Mouse (Mus musculus): ENCODE data around the gene Clec4g.
A peak's percentile ranks its signal among the peaks of the same experiment; 100 is the strongest.
"Not testable (repeated sequence)": the region's sequence is repeated elsewhere in the genome, so short reads cannot be mapped to it uniquely, and the experiment has no call there.

Gene Clec4g

GRCm38 (mm10) chr8:3720551-3720950 lies at the start of gene Clec4g:
Gene Clec4g (minus strand): TSS chr8:3720651.
- DNase-seq (ENCODE audit: low spot score in 2 of 2): no peak

GRCm38 (mm10) chr8:3768641-3769040 lies 48.2 kb upstream of the Clec4g start:
- DNase-seq (ENCODE audit: low spot score in 2 of 2): not testable (repeated sequence)

GRCm38 (mm10) chr8:3754261-3754850 lies 33.9 kb upstream of the Clec4g start:
- DNase-seq (ENCODE audit: low spot score in 2 of 2): peak; percentile 3 to 40

GRCm38 (mm10) chr8:3748761-3749160 lies 28.3 kb upstream of the Clec4g start, which contains the start of gene Cd209a:
Gene Cd209a (minus strand): TSS chr8:3748984.
- DNase-seq (ENCODE audit: low spot score in 2 of 2): no peak

- DNase-seq (ENCODE audit: low spot score in 2 of 2): no peak
Measured at GRCm38 (mm10) chr8:3736947-3737346, 16.5 kb upstream of the Clec4g start.

GRCm38 (mm10) chr8:3735599-3735998 lies 15.1 kb upstream of the Clec4g start:
- DNase-seq (ENCODE audit: low spot score in 2 of 2): no peak

- no peak for DNase-seq (ENCODE audit: low spot score in 2 of 2)
Measured at GRCm38 (mm10) chr8:3734084-3734483, 13.6 kb upstream of the Clec4g start.

GRCm38 (mm10) chr8:3721041-3721440 lies 590 bp upstream of the Clec4g start:
- DNase-seq (ENCODE audit: low spot score in 2 of 2): no peak

GRCm38 (mm10) chr8:3718559-3718958 lies 1.9 kb downstream of the Clec4g start:
- DNase-seq (ENCODE audit: low spot score in 2 of 2): peak; percentile 37 to 76

GRCm38 (mm10) chr8:3717321-3717954 lies 3.0 kb downstream of the Clec4g start:
- no peak for DNase-seq (ENCODE audit: low spot score in 2 of 2)

- DNase-seq (ENCODE audit: low spot score in 2 of 2): peak in 1 of 2 experiments; percentile 37
Measured at GRCm38 (mm10) chr8:3711646-3712045, 8.8 kb downstream of the Clec4g start.

GRCm38 (mm10) chr8:3710312-3710711 lies 10.1 kb downstream of the Clec4g start:
- no peak for DNase-seq (ENCODE audit: low spot score in 2 of 2)

- DNase-seq (ENCODE audit: low spot score in 2 of 2): no peak
Measured at GRCm38 (mm10) chr8:3707611-3708010, 12.8 kb downstream of the Clec4g start.

- no peak for DNase-seq (ENCODE audit: low spot score in 2 of 2)
Measured at GRCm38 (mm10) chr8:3705711-3706110, 14.7 kb downstream of the Clec4g start.

- no peak for DNase-seq (ENCODE audit: low spot score in 2 of 2)
Measured at GRCm38 (mm10) chr8:3701491-3701890, 19.0 kb downstream of the Clec4g start.

- peak in 1 of 2 experiments; percentile 58 for DNase-seq (ENCODE audit: low spot score in 2 of 2)
Measured at GRCm38 (mm10) chr8:3694121-3694520, 26.3 kb downstream of the Clec4g start, which contains the start of gene Fcer2a. Gene Fcer2a (minus strand): TSS chr8:3694175.

GRCm38 (mm10) chr8:3690774-3691173 lies 29.7 kb downstream of the Clec4g start:
- DNase-seq (ENCODE audit: low spot score in 2 of 2): no peak

- DNase-seq (ENCODE audit: low spot score in 2 of 2): no peak
Measured at GRCm38 (mm10) chr8:3687537-3687936, 32.9 kb downstream of the Clec4g start.

- DNase-seq (ENCODE audit: low spot score in 2 of 2): no peak
Measured at GRCm38 (mm10) chr8:3685422-3685821, 35.0 kb downstream of the Clec4g start.

- no peak for DNase-seq (ENCODE audit: low spot score in 2 of 2)
Measured at GRCm38 (mm10) chr8:3684530-3684929, 35.9 kb downstream of the Clec4g start.

- DNase-seq (ENCODE audit: low spot score in 2 of 2): no peak
Measured at GRCm38 (mm10) chr8:3683408-3684176, 36.9 kb downstream of the Clec4g start.

- DNase-seq (ENCODE audit: low spot score in 2 of 2): no peak
Measured at GRCm38 (mm10) chr8:3682435-3682834, 38.0 kb downstream of the Clec4g start.

- DNase-seq (ENCODE audit: low spot score in 2 of 2): no peak
Measured at GRCm38 (mm10) chr8:3679656-3680055, 40.8 kb downstream of the Clec4g start.

Data from natural killer cell, adult 2 months (primary cell).